Mouse (Mus musculus): ENCODE measurements around the gene 6430548M08Rik. TPM values are rescaled to one million over a fixed set of nuclear protein-coding genes. Genes with fewer than 3 reads are reported as not detected.

Gene 6430548M08Rik
- polyA plus RNA-seq, 1 experiment from 2014 or later: 3.7 TPM

DNA sequence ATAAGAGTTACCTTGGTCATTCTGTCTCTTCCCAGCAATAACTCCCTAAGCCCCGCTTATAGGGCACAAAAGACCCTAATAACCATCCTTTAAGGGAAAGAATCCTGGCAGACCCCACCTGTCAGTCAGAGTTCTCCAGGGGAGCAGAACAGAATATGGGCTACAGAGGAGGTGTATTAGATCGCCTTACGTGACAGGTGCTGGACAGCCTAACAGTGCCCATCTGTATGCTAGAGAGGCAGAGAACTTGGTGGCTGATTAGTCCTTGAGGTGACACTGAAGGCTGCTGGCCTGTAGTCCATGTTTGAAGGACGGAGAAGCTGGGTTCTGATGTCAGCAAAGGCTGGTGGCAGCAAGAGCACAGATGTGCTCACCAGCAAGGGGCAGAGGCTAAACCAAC, 3.0 kb upstream of the 6430548M08Rik start:
- ATAC-seq (ENCODE audit: insufficient number of reproducible peaks, insufficient read depth, low FRiP score, low TSS enrichment, low read depth): no peak
- peaks cover 27% of the 10 kb centered on the region for H3K27me3 ChIP-seq
- H3K9ac ChIP-seq: no peak overlapping the region
- H3K4me3 ChIP-seq: no peak overlapping the region
- H3K4me2 ChIP-seq: no peak overlapping the region
- peaks cover 16% of the 10 kb centered on the region for H3K4me1 ChIP-seq
- H3K9me3 ChIP-seq: no peaks in the 10 kb centered on the region
- WGBS: 79% methylated on average over 4 of the region's 4 CpGs
- 0 out of 2 replicates have a peak, but pooled peaks cover 6% of the 10 kb centered on the region for H3K36me3 ChIP-seq
- no peak overlapping the region for H3K27ac ChIP-seq

DNA sequence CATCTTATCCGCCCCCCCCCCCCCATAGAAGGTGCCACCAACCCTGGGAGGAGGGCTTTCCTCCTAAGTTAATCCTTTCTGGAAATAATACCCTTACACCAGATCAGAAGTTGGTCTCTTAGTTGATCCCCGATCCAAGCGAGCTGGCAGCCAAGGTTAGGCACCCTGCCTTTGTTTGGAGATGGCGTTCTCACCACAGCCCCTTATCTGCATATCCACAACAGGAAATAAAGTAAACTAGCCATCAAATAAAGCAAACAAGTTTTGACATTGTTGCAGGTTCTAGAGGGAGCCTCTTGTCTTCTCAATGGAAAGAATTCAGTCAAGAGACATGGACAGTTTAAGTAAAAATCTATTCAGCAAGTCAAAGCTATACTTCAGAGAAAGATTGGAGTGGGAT, 2.6 kb upstream of the 6430548M08Rik start:
- Histone ChIP-seq H3K27me3 (peaks cover 31% of the 10 kb centered on the region), H3K4me1 (peaks cover 16% of the 10 kb centered on the region), H3K4me2 (no peak overlapping the region), H3K9ac (no peak overlapping the region), H3K9me3 (no peaks in the 10 kb centered on the region), H3K4me3 (no peak overlapping the region), H3K27ac (no peak overlapping the region), H3K36me3 (0 out of 2 replicates have a peak, but pooled peaks cover 6% of the 10 kb centered on the region)
- ATAC-seq (ENCODE audit: insufficient number of reproducible peaks, insufficient read depth, low FRiP score, low TSS enrichment, low read depth): no peak
- WGBS: 67% methylated on average over 4 of the region's 4 CpGs

DNA sequence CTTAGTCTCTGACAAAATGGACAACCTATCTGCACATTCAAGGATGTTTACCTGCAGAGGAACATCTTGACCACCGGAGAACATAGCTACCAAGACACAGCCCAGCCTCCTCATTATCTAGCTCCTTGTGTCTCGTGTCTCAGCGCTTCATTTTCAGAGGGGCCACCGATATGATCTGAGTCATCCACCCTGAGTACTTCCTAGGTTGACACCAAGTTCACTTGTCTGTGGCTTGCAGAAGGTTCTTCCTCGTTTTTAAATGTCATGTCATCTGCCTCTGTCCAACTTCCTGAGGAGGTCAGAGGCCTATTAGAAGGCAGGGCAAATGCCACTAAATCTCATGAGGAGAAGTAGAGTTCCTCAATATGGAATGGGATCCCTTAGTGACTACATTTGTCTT, 1.4 kb upstream of the 6430548M08Rik start:
- peaks cover 16% of the 10 kb centered on the region for H3K4me1 ChIP-seq
- 0 out of 2 replicates have a peak, but pooled peaks cover 4% of the 10 kb centered on the region for H3K36me3 ChIP-seq
- no peaks in the 10 kb centered on the region for H3K9me3 ChIP-seq
- 82% methylated on average over 5 of the region's 5 CpGs for WGBS
- H3K27ac ChIP-seq: no peak overlapping the region
- peaks cover 43% of the 10 kb centered on the region for H3K27me3 ChIP-seq
- no peak overlapping the region for H3K4me3 ChIP-seq
- H3K4me2 ChIP-seq: 0 out of 2 replicates have a peak overlapping the region, but pooled peaks have one; percentile 96
- no peak for ATAC-seq (ENCODE audit: insufficient number of reproducible peaks, insufficient read depth, low FRiP score, low TSS enrichment, low read depth)
- no peak overlapping the region for H3K9ac ChIP-seq

DNA sequence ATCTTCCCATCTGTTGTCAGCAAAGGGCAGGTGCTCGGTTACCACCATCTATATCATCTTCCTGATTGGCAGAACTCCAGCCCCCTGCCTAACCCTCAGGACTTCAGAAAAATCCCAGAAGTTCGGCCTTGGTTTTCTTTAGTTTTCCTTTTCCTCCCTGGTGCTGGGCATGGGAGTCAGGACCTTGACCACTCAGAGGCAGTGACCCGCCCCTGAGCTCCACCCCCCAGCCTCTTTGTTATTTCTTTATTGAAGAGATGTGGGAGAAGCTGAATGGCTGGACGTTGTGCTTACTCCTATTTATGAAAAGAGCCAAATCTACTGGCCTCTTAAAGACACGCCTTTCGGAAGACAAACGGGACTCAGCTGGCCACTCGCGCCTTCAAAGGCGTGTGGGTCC, 646 bp upstream of the 6430548M08Rik start:
- peak overlapping the region; percentile 57; the same call in 1 of the 2 replicates for H3K27ac ChIP-seq
- no peaks in the 10 kb centered on the region for H3K36me3 ChIP-seq
- H3K27me3 ChIP-seq: peaks cover 50% of the 10 kb centered on the region
- H3K9me3 ChIP-seq: no peaks in the 10 kb centered on the region
- peak overlapping the region; percentile 73 for H3K9ac ChIP-seq
- H3K4me2 ChIP-seq: peak overlapping the region; percentile 96
- H3K4me3 ChIP-seq: peak overlapping the region; percentile 71
- H3K4me1 ChIP-seq: peaks cover 16% of the 10 kb centered on the region
- 7% methylated on average over 10 of the region's 10 CpGs for WGBS
- ATAC-seq (ENCODE audit: insufficient number of reproducible peaks, insufficient read depth, low FRiP score, low TSS enrichment, low read depth): peak; percentile 20

DNA sequence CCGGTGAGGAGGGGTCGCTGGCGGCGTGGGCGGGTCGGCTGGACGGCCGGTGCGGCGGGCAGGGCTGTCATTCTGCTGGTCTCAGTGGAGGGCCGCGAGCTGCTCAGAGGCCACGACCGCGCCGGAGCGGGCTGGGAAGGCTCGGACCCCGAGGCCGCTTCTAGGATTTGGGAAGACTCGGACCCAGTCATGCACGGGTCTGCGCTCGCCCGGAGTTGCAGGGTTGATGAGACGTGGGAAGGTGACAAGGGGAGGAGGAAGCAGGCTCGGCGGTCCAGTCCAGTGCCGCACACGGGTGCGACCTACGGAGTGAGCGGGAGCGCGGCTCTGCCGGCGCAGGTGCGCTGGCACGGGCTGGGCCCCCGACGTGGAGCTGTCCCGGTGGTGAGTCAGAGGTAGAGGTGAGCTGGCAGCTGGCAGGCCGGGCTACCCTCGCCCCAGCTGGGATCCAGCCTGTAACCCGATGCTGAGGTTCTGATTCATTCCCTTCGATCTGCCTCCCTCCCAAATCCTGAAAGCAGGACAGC, 426 bp downstream of the 6430548M08Rik start:
- no peak; the same call in 1 of the 2 replicates for ATAC-seq (ENCODE audit: insufficient number of reproducible peaks, insufficient read depth, low FRiP score, low TSS enrichment, low read depth)
- no peak overlapping the region for H3K27ac ChIP-seq
- H3K9me3 ChIP-seq: no peaks in the 10 kb centered on the region
- peak overlapping the region; percentile 96 for H3K4me2 ChIP-seq
- H3K4me1 ChIP-seq: peaks cover 16% of the 10 kb centered on the region
- H3K4me3 ChIP-seq: peak overlapping the region; percentile 71
- H3K36me3 ChIP-seq: no peaks in the 10 kb centered on the region
- WGBS: 2% methylated on average over 46 of the region's 46 CpGs
- peaks cover 52% of the 10 kb centered on the region for H3K27me3 ChIP-seq
- peak overlapping the region; percentile 77 for H3K9ac ChIP-seq

DNA sequence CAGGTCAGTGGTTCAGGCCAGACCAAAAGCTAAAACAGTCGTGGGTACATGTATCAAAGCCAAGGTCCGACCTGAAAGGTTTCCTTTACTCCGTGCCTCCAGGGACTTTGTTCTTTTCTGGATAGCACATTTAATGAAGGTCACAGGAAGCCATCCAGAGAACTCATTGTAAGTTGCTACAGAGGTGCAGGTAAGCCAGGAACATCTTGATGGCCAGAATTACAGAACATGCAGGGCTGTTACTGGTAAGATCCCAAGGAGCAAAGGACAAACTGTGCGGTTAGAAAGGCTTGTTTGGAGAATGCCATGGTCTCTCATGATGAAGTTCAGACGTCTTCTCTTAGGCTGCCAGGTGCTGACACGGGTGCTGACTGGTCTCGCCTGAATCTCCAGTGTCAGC, 2.6 kb downstream of the 6430548M08Rik start:
- Histone ChIP-seq H3K4me3 (no peak overlapping the region), H3K27me3 (peaks cover 52% of the 10 kb centered on the region), H3K4me2 (no peak overlapping the region), H3K4me1 (peaks cover 19% of the 10 kb centered on the region), H3K36me3 (no peaks in the 10 kb centered on the region), H3K9me3 (no peaks in the 10 kb centered on the region), H3K27ac (no peak overlapping the region), H3K9ac (no peak overlapping the region)
- ATAC-seq (ENCODE audit: insufficient number of reproducible peaks, insufficient read depth, low FRiP score, low TSS enrichment, low read depth): no peak
- WGBS: 76% methylated on average over 7 of the region's 7 CpGs

DNA sequence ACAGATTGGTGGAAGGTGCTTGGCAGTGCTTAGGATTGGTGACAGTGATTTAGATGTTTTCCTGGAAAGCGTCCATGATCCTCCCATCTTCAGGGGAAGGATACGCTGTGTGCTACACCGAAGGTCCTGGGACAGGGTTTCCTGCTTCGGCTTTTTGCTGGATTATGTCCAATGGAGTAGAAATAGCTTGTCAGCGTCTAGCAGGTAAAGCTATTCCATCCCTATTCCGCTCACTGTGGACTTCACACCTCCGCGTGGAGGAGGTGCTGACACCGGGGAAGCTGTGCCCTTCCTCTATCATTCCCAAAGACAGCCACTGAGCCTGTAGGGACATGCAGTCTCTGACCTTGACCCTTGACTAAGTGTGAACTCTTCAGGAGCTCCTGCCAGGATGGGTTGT, 4.2 kb downstream of the 6430548M08Rik start:
- Histone ChIP-seq H3K4me2 (no peak overlapping the region), H3K27ac (no peak overlapping the region), H3K4me3 (no peak overlapping the region), H3K27me3 (peaks cover 44% of the 10 kb centered on the region), H3K36me3 (no peaks in the 10 kb centered on the region), H3K9ac (no peak overlapping the region), H3K4me1 (peaks cover 14% of the 10 kb centered on the region), H3K9me3 (no peaks in the 10 kb centered on the region)
- 87% methylated on average over 9 of the region's 9 CpGs for WGBS
- ATAC-seq (ENCODE audit: insufficient number of reproducible peaks, insufficient read depth, low FRiP score, low TSS enrichment, low read depth): no peak

DNA sequence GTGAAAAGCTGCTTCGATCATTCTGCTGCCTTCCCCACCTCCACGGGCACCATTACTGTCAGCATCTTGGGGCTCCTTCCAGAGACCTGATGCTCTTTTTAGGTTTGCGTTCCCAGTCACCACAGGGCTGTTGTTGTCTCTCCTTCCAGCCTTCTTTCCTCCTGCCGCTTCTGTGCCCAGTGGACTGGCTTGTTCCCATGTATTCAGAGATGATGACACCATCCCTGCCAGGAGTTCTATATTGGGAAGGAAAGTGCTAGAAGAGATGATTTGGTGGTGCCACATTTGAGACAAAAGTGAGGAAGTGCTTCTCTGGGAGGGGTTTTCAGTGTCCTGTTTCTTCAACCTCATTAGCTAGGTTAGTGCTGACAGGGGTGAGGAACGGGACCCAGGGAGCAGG, 4.9 kb downstream of the 6430548M08Rik start:
- Histone ChIP-seq H3K36me3 (no peaks in the 10 kb centered on the region), H3K27ac (no peak overlapping the region), H3K27me3 (peaks cover 44% of the 10 kb centered on the region), H3K4me3 (no peak overlapping the region), H3K9me3 (no peaks in the 10 kb centered on the region), H3K4me1 (peaks cover 10% of the 10 kb centered on the region; the same call in 1 of the 2 replicates), H3K4me2 (no peak overlapping the region), H3K9ac (no peak overlapping the region)
- no peak for ATAC-seq (ENCODE audit: insufficient number of reproducible peaks, insufficient read depth, low FRiP score, low TSS enrichment, low read depth)
- WGBS: 73% methylated on average over 5 of the region's 5 CpGs

DNA sequence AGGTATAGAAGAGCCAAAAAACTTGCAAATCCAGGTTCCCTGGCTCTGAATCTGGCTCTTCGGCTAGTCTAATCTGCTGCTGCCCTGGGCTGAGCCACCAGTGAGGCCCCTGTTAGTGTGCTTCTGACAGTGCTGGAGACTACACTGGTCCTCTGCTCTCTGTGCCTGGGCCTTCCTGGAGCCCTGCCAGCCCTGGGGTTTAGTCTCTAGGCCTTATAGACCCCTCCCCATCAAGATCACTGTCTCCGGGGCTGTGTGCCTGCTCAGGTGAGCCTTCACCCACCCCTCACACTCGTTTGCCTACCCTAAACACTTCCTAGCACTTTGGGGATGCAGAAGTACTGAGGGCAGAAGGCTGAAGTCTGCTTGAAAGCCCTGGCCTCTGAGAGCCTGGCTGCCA, 5.5 kb downstream of the 6430548M08Rik start:
- WGBS: 61% methylated on average over 3 of the region's 3 CpGs
- no peak for ATAC-seq (ENCODE audit: insufficient number of reproducible peaks, insufficient read depth, low FRiP score, low TSS enrichment, low read depth)
- Histone ChIP-seq H3K27ac (no peak overlapping the region), H3K36me3 (no peaks in the 10 kb centered on the region), H3K4me3 (no peak overlapping the region), H3K9me3 (no peaks in the 10 kb centered on the region), H3K9ac (0 out of 2 replicates have a peak overlapping the region, but pooled peaks have one; percentile 11), H3K27me3 (peaks cover 40% of the 10 kb centered on the region), H3K4me2 (no peak overlapping the region), H3K4me1 (peaks cover 8% of the 10 kb centered on the region; the same call in 1 of the 2 replicates)

DNA sequence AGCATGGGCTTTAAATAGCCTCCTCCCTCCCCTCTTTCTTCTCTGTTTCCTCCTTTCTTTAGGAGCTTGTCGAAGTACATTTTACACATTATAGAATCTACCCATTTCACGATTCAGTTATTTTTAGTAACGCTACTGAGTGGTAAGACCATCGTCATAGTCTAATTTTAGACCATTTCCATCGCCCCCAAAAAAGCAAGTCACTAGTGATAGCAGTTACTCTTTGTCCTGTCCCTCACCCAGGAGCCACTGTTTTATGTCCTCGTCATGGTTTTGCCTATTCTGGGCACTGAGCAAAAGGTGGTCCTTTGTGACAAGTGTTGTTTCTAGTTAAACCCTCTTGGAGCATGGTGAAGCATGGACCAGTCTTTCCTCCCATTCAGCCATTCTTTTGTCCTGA, 6.0 kb downstream of the 6430548M08Rik start:
- Histone ChIP-seq H3K27me3 (peaks cover 35% of the 10 kb centered on the region), H3K36me3 (no peaks in the 10 kb centered on the region)

DNA sequence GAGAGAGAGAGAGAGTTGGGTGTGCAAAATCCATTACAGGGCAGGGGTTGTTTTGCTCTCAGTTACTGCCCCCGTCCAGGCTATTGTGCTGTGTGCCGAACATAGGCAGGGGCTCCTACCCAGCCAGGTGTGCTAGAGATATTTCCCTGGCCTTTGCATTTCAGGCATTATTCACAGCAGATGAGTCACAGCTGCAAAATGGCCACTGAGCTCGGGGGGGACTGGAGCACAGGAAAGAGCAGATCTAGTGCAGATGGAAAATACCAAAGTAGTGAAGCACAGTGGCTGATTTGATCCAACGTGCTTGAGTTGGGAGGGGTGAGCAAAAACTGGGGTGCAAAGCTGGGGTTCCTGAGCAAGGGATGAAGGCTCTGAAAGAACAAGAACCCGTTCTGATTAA, 7.0 kb downstream of the 6430548M08Rik start:
- H3K27me3 ChIP-seq: peaks cover 25% of the 10 kb centered on the region
- 0 out of 2 replicates have a peak, but pooled peaks cover 3% of the 10 kb centered on the region for H3K4me1 ChIP-seq

More for the DNA sequence above, 6.0 kb downstream of the 6430548M08Rik start:
- H3K27ac ChIP-seq: no peak overlapping the region
- H3K4me3 ChIP-seq: no peak overlapping the region
- no peaks in the 10 kb centered on the region for H3K9me3 ChIP-seq
- no peak overlapping the region for H3K4me2 ChIP-seq
- WGBS: 75% methylated on average over 6 of the region's 6 CpGs
- H3K9ac ChIP-seq: no peak overlapping the region
- ATAC-seq (ENCODE audit: insufficient number of reproducible peaks, insufficient read depth, low FRiP score, low TSS enrichment, low read depth): no peak
- 0 out of 2 replicates have a peak, but pooled peaks cover 3% of the 10 kb centered on the region for H3K4me1 ChIP-seq

DNA sequence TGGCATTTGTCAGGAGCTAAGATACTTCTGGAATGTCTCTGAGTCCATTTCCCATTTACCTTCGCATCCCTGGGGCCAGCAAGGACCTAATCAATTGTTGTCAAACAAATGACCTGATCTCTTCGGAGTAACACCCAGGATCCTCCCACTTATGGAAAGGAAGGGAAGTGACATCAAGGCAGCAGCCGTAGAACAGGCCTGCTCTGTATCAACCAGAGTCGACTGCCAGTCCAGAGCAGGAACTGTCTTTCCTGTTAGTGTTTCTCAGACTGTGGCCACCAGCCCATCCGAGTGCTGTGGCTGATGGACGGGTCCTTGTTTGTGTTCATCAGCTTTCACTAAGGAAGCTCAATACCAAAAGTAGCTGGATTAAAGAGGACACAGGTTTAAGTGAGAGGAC, 10.3 kb downstream of the 6430548M08Rik start:
- WGBS: 50% methylated on average over 6 of the region's 6 CpGs
- no peak overlapping the region for H3K4me2 ChIP-seq

More for the DNA sequence above, 7.0 kb downstream of the 6430548M08Rik start:
- H3K4me3 ChIP-seq: no peak overlapping the region
- H3K4me2 ChIP-seq: no peak overlapping the region
- WGBS: 48% methylated on average over 5 of the region's 5 CpGs
- no peak overlapping the region for H3K27ac ChIP-seq
- no peaks in the 10 kb centered on the region for H3K9me3 ChIP-seq
- no peaks in the 10 kb centered on the region for H3K36me3 ChIP-seq
- H3K9ac ChIP-seq: no peak overlapping the region
- no peak for ATAC-seq (ENCODE audit: insufficient number of reproducible peaks, insufficient read depth, low FRiP score, low TSS enrichment, low read depth)

More for the DNA sequence above, 10.3 kb downstream of the 6430548M08Rik start:
- no peak for ATAC-seq (ENCODE audit: insufficient number of reproducible peaks, insufficient read depth, low FRiP score, low TSS enrichment, low read depth)
- Histone ChIP-seq H3K4me1 (peaks cover 13% of the 10 kb centered on the region), H3K4me3 (no peak overlapping the region), H3K9me3 (no peaks in the 10 kb centered on the region), H3K36me3 (no peaks in the 10 kb centered on the region), H3K27ac (no peak overlapping the region), H3K27me3 (peaks cover 8% of the 10 kb centered on the region; the same call in 1 of the 2 replicates), H3K9ac (no peak overlapping the region)
